Mouse (Mus musculus): ENCODE data around the gene Tex26. TPM values are rescaled to one million over a fixed set of nuclear protein-coding genes. Genes with fewer than 3 reads are reported as not detected.
A peak's percentile ranks its signal among the peaks of the same experiment; 100 is the strongest.

Gene Tex26
- total RNA-seq, 1 experiment = 0.71 TPM

GRCm38 (mm10) chr5:149485447-149485846 lies 46.0 kb downstream of the Tex26 start:
- H3K4me1 ChIP-seq (ENCODE audit: control insufficient read depth in 2 of 2, insufficient read depth in 2 of 2, low read length in 2 of 2, poor library complexity in 1 of 2) = peaks cover 0 to 2% of the 10 kb centered on the region in 2 experiments; a peak in 1 of 4 replicates
- in situ Hi-C loops (cut with MboI; ENCODE audit: low sequenced_read_pairs in 2 of 2, unreplicated experiment in 2 of 2) = no loop called here
- H3K36me3 ChIP-seq (ENCODE audit: control insufficient read depth, insufficient read depth, low read length, poor library complexity, severe bottlenecking) = no peaks in the 10 kb centered on the region
- H3K4me3 ChIP-seq (ENCODE audit: insufficient read depth in 1 of 2, low read depth in 1 of 2, low read length in 2 of 2, poor library complexity in 1 of 2, severe bottlenecking in 1 of 2) = no peak overlapping the region
- no peak overlapping the region for H3K27ac ChIP-seq (ENCODE audit: insufficient read depth, low read depth, low read length, poor library complexity, severe bottlenecking)
- no peak for TF ChIP-seq HCFC1 (IDR thresholded peaks at IDR 0.05; ENCODE audit: borderline replicate concordance, insufficient read depth, low read length)
- TF ChIP-seq MAFK (IDR thresholded peaks at IDR 0.05; ENCODE audit: insufficient read depth, low read depth, low read length) = no peak
- no peak for TF ChIP-seq CHD2 (IDR thresholded peaks at IDR 0.05; ENCODE audit: low read depth, low read length)
- no peak for TF ChIP-seq ZC3H11A (IDR thresholded peaks at IDR 0.05; ENCODE audit: borderline replicate concordance, low read depth, low read length)
- no peak for TF ChIP-seq ZNF384 (IDR thresholded peaks at IDR 0.05; ENCODE audit: low read depth, low read length)
- no peaks in the 10 kb centered on the region for H3K9me3 ChIP-seq (ENCODE audit: control insufficient read depth, insufficient read depth, low read depth, low read length)
- no peak overlapping the region for H3K9ac ChIP-seq (ENCODE audit: insufficient read depth, low read depth, low read length, poor library complexity, severe bottlenecking)
- DNase-seq (ENCODE audit: low read depth, low spot score) = no peak

- H3K9ac ChIP-seq (ENCODE audit: insufficient read depth, low read depth, low read length, poor library complexity, severe bottlenecking) = no peak overlapping the region
- H3K4me3 ChIP-seq (ENCODE audit: insufficient read depth in 1 of 2, low read depth in 1 of 2, low read length in 2 of 2, poor library complexity in 1 of 2, severe bottlenecking in 1 of 2) = no peak overlapping the region
- no peaks in the 10 kb centered on the region for H3K9me3 ChIP-seq (ENCODE audit: control insufficient read depth, insufficient read depth, low read depth, low read length)
- TF ChIP-seq CHD2 (IDR thresholded peaks at IDR 0.05; ENCODE audit: low read depth, low read length) (no peak), ZNF384 (IDR thresholded peaks at IDR 0.05; ENCODE audit: low read depth, low read length) (no peak), MAFK (IDR thresholded peaks at IDR 0.05; ENCODE audit: insufficient read depth, low read depth, low read length) (no peak), HCFC1 (IDR thresholded peaks at IDR 0.05; ENCODE audit: borderline replicate concordance, insufficient read depth, low read length) (no peak), ZC3H11A (IDR thresholded peaks at IDR 0.05; ENCODE audit: borderline replicate concordance, low read depth, low read length) (no peak)
- H3K4me1 ChIP-seq (ENCODE audit: control insufficient read depth in 2 of 2, insufficient read depth in 2 of 2, low read length in 2 of 2, poor library complexity in 1 of 2) = peaks cover 0 to 2% of the 10 kb centered on the region in 2 experiments; a peak in 1 of 4 replicates
- in situ Hi-C loops (cut with MboI; ENCODE audit: low sequenced_read_pairs in 2 of 2, unreplicated experiment in 2 of 2) = no loop called here
- H3K27ac ChIP-seq (ENCODE audit: insufficient read depth, low read depth, low read length, poor library complexity, severe bottlenecking) = no peak overlapping the region
- DNase-seq (ENCODE audit: low read depth, low spot score) = peak; percentile 69
- H3K36me3 ChIP-seq (ENCODE audit: control insufficient read depth, insufficient read depth, low read length, poor library complexity, severe bottlenecking) = no peaks in the 10 kb centered on the region
Measured at GRCm38 (mm10) chr5:149488360-149489021, 49.0 kb downstream of the Tex26 start.

DNA sequence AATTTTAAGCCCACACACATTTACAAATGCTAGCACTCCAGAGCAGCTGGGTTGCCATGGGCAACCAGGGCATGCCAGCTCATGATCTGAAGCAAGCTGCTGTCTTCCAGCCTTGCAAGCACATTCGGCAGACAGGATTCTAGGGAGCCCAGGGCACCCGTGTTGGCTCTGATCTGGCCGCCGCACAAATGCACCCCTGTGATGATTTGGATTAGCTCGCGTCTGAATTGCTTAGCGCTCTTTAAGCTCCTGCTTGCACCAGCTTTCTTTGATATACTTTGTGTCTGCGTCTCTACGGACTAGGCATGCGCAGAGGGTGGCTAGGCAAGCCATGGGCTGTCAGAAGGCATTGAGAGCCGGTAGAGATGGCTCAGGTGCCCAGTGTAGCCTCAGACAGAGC lies 49.7 kb downstream of the Tex26 start:
- no peak overlapping the region for H3K27ac ChIP-seq (ENCODE audit: insufficient read depth, low read depth, low read length, poor library complexity, severe bottlenecking)
- no peak for TF ChIP-seq CHD2 (IDR thresholded peaks at IDR 0.05; ENCODE audit: low read depth, low read length)
- TF ChIP-seq ZC3H11A (IDR thresholded peaks at IDR 0.05; ENCODE audit: borderline replicate concordance, low read depth, low read length) = no peak
- TF ChIP-seq HCFC1 (IDR thresholded peaks at IDR 0.05; ENCODE audit: borderline replicate concordance, insufficient read depth, low read length) = no peak
- TF ChIP-seq ZNF384 (IDR thresholded peaks at IDR 0.05; ENCODE audit: low read depth, low read length) = no peak
- no peak for TF ChIP-seq MAFK (IDR thresholded peaks at IDR 0.05; ENCODE audit: insufficient read depth, low read depth, low read length)
- DNase-seq (ENCODE audit: low read depth, low spot score) = no peak
- H3K36me3 ChIP-seq (ENCODE audit: control insufficient read depth, insufficient read depth, low read length, poor library complexity, severe bottlenecking) = no peaks in the 10 kb centered on the region
- in situ Hi-C loops (cut with MboI; ENCODE audit: low sequenced_read_pairs in 2 of 2, unreplicated experiment in 2 of 2) = no loop called here
- no peak overlapping the region for H3K9ac ChIP-seq (ENCODE audit: insufficient read depth, low read depth, low read length, poor library complexity, severe bottlenecking)
- H3K9me3 ChIP-seq (ENCODE audit: control insufficient read depth, insufficient read depth, low read depth, low read length) = no peaks in the 10 kb centered on the region
- H3K4me3 ChIP-seq (ENCODE audit: insufficient read depth in 1 of 2, low read depth in 1 of 2, low read length in 2 of 2, poor library complexity in 1 of 2, severe bottlenecking in 1 of 2) = no peak overlapping the region
- peaks cover 0 to 2% of the 10 kb centered on the region in 2 experiments; a peak in 1 of 4 replicates for H3K4me1 ChIP-seq (ENCODE audit: control insufficient read depth in 2 of 2, insufficient read depth in 2 of 2, low read length in 2 of 2, poor library complexity in 1 of 2)

DNA sequence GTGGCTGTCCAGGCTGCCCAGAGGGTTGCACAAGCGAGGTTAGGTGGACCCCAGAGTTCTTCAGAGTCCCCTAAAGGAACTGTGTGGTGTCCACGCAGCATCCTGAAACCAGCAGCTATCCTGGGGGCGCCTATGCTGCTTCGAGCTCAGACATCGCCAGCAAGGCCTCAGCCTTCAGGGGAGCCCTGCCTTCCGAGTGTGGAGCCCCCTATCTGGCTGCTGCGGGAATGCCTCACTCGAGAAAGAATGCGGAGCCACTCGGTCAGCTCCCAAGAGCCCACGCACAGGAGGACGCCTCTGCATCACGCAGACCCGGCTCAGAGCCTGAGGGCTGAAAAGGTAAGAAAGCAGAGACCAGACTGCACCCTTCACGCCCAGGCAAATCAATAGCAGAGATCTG lies 50.8 kb downstream of the Tex26 start:
- Histone ChIP-seq H3K9me3 (ENCODE audit: control insufficient read depth, insufficient read depth, low read depth, low read length) (no peaks in the 10 kb centered on the region), H3K36me3 (ENCODE audit: control insufficient read depth, insufficient read depth, low read length, poor library complexity, severe bottlenecking) (no peaks in the 10 kb centered on the region), H3K27ac (ENCODE audit: insufficient read depth, low read depth, low read length, poor library complexity, severe bottlenecking) (no peak overlapping the region), H3K9ac (ENCODE audit: insufficient read depth, low read depth, low read length, poor library complexity, severe bottlenecking) (no peak overlapping the region; the same call in 1 of the 2 replicates), H3K4me1 (ENCODE audit: control insufficient read depth in 2 of 2, insufficient read depth in 2 of 2, low read length in 2 of 2, poor library complexity in 1 of 2) (peaks cover 0 to 2% of the 10 kb centered on the region in 2 experiments; a peak in 1 of 4 replicates), H3K4me3 (ENCODE audit: insufficient read depth in 1 of 2, low read depth in 1 of 2, low read length in 2 of 2, poor library complexity in 1 of 2, severe bottlenecking in 1 of 2) (peak overlapping the region in 1 of 2 experiments; percentile 43; a peak in 1 of 4 replicates)
- DNase-seq (ENCODE audit: low read depth, low spot score) = no peak
- no peak for TF ChIP-seq CHD2 (IDR thresholded peaks at IDR 0.05; ENCODE audit: low read depth, low read length)
- TF ChIP-seq ZNF384 (IDR thresholded peaks at IDR 0.05; ENCODE audit: low read depth, low read length) = no peak
- in situ Hi-C loops (cut with MboI; ENCODE audit: low sequenced_read_pairs in 2 of 2, unreplicated experiment in 2 of 2) = no loop called here
